Mouse (Mus musculus) heart, embryonic 13.5 days (tissue): ENCODE results near the gene Arhgap23. TPM values are rescaled to one million over a fixed set of nuclear protein-coding genes. Genes with fewer than 3 reads are reported as not detected.

ENCODE experiments used
- ATAC-seq: fragments of 200-750 bp; cut with Nextera tagmentation; 2 replicates; pipeline ENCODE4 v1.8.0; 2017; ENCODE audit warnings: moderate TSS enrichment; ENCODE audit not compliant: insufficient number of reproducible peaks, low FRiP score, low TSS enrichment; ENCODE audit errors: extremely low read depth
- H3K27ac ChIP-seq: fragments of 300-500 bp; sonication (generic); replicated peaks from 2 replicates; pipeline ENCODE4 v1.5.1; 2015; ENCODE audit warnings: moderate library complexity, mild to moderate bottlenecking, inconsistent platforms
- H3K27me3 ChIP-seq: fragments of 300-500 bp; sonication (generic); replicated peaks from 2 replicates; pipeline ENCODE4 v1.6.1; 2015; ENCODE audit warnings: mild to moderate bottlenecking, inconsistent platforms
- H3K36me3 ChIP-seq: fragments of 300-500 bp; sonication (generic); 2 replicates; pipeline ENCODE4 v1.6.1; 2015; ENCODE audit warnings: mild to moderate bottlenecking, inconsistent platforms
- H3K4me1 ChIP-seq: fragments of 300-500 bp; sonication (generic); 2 replicates; pipeline ENCODE4 v1.6.1; 2015; ENCODE audit warnings: inconsistent platforms
- H3K4me2 ChIP-seq: fragments of 300-500 bp; sonication (generic); 2 replicates; pipeline ENCODE4 v1.6.1; 2015; ENCODE audit warnings: inconsistent platforms, mild to moderate bottlenecking, moderate library complexity
- H3K4me3 ChIP-seq: fragments of 300-500 bp; sonication (generic); 2 replicates; pipeline ENCODE4 v1.5.1; 2015; ENCODE audit warnings: moderate library complexity, mild to moderate bottlenecking, inconsistent platforms
- H3K9ac ChIP-seq: fragments of 300-500 bp; sonication (generic); 2 replicates; pipeline ENCODE4 v1.6.1; 2015; ENCODE audit warnings: inconsistent platforms, mild to moderate bottlenecking, moderate library complexity
- H3K9me3 ChIP-seq: fragments of 300-500 bp; sonication (generic); 2 replicates; pipeline ENCODE4 v1.6.1; 2016; ENCODE audit warnings: inconsistent platforms
- WGBS: fragments of 180-500 bp; shearing (Covaris S2); methylation state at CpG from one replicate; pipeline ENCODE4 v1.1.7; 2015; ENCODE audit warnings: mixed read lengths; 5-methylcytosine and 5-hydroxymethylcytosine counted together
- polyA plus RNA-seq: library from polyadenylated mRNA; unstranded; fragments of >200 nt; fragmentation: Nextera tagmentation; extraction: Ambion mirVana; gene quantifications from 2 replicates; pipeline ENCODE4 v1.2.1, GENCODE M21; 2015

Arhgap23 gene
- polyA plus RNA-seq, 1 experiment from 2014 or later = 6.9 TPM

DNA sequence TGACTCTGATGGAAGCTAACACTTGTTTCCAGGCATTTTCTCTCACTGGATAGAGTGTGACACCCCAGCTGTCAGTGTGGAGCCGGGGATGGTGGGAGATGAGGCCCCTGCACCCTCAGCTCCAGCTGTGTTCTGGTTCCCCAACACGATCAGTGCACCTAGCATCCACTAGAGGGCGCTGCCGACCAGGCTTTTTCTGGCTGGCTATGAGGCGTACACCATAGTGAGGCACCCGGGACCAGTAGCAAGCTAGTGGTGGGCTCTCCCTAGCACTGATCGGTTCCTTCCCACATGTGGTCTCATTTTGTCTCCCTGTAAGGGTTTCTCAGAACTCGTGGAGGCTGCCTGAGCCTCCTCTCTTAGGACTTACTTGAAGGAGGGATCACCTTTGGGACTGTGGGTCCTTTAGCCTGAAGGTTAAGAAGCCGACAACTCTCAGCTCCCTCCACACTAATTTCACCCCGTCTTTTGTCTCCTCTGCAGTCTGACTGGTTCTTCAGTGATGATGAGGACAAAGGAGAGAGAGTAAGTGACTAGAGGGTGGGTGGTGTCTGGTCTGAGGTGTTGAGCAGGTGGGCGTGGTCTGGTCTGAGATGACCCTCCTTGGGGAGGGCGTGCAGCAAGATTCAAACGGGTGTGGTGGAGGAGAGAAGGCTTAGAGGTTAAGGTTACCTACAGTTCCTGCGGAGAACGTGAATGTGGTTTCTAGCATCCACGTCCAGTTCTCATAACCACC lies 74.4 kb downstream of the Arhgap23 start:
- peaks cover 7% of the 10 kb centered on the region; the same call in 1 of the 2 replicates for H3K9me3 ChIP-seq
- H3K4me3 ChIP-seq = no peak overlapping the region
- no peak overlapping the region for H3K9ac ChIP-seq
- no peak overlapping the region for H3K4me2 ChIP-seq
- H3K36me3 ChIP-seq = peaks cover 98% of the 10 kb centered on the region
- H3K27ac ChIP-seq = no peak overlapping the region
- no peaks in the 10 kb centered on the region for H3K27me3 ChIP-seq
- 47% methylated on average over 16 of the region's 16 CpGs for WGBS
- H3K4me1 ChIP-seq = peaks cover 3% of the 10 kb centered on the region; the same call in 1 of the 2 replicates
- ATAC-seq = no peak; the same call in 1 of the 2 replicates

DNA sequence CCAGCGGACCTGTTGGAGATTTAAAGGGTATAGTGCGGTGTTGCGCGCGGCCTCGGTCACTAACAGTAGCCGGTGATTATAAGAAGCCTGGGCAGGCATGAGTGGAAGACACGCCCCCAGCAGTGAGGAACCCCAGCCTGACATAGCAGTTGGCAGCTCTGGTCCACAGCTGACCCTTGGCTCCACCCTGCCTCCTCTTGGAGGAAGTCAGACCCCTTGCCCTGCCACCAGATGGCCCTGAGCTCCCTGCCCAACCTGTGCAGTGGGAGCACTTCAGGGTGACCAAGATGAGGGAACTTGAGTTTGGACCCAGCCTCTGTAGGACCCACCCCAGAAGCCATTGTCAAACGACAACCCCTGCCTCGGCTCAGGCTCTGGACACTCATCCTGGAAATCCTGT lies 76.3 kb downstream of the Arhgap23 start:
- H3K9ac ChIP-seq = no peak overlapping the region
- ATAC-seq = no peak
- H3K9me3 ChIP-seq = peaks cover 7% of the 10 kb centered on the region; the same call in 1 of the 2 replicates
- no peak overlapping the region for H3K4me3 ChIP-seq
- H3K27ac ChIP-seq = no peak overlapping the region
- H3K36me3 ChIP-seq = peaks cover 98% of the 10 kb centered on the region
- H3K27me3 ChIP-seq = no peaks in the 10 kb centered on the region
- H3K4me2 ChIP-seq = no peak overlapping the region
- H3K4me1 ChIP-seq = no peaks in the 10 kb centered on the region
- whole genome bisulfite sequencing = 82% methylated on average over 10 of the region's 10 CpGs

GRCm38 (mm10) chr11:97492836-97493235 lies 77.5 kb downstream of the Arhgap23 start:
- Histone ChIP-seq H3K4me2 (no peak overlapping the region), H3K9ac (no peak overlapping the region), H3K4me1 (no peaks in the 10 kb centered on the region), H3K4me3 (no peak overlapping the region), H3K27me3 (peaks cover 9% of the 10 kb centered on the region), H3K36me3 (peaks cover 98% of the 10 kb centered on the region), H3K9me3 (peaks cover 7% of the 10 kb centered on the region; the same call in 1 of the 2 replicates), H3K27ac (no peak overlapping the region)
- WGBS = 82% methylated on average over 3 of the region's 3 CpGs
- no peak for ATAC-seq

GRCm38 (mm10) chr11:97497543-97497942 lies 82.2 kb downstream of the Arhgap23 start:
- H3K27ac ChIP-seq = no peak overlapping the region
- H3K4me3 ChIP-seq = no peak overlapping the region
- no peak for ATAC-seq
- WGBS = 89% methylated on average over 4 of the region's 4 CpGs
- H3K9me3 ChIP-seq = peaks cover 7% of the 10 kb centered on the region; the same call in 1 of the 2 replicates
- H3K9ac ChIP-seq = no peak overlapping the region
- peaks cover 47% of the 10 kb centered on the region for H3K27me3 ChIP-seq
- H3K4me2 ChIP-seq = no peak overlapping the region
- peaks cover 12% of the 10 kb centered on the region for H3K4me1 ChIP-seq
- peaks cover 97% of the 10 kb centered on the region for H3K36me3 ChIP-seq

DNA sequence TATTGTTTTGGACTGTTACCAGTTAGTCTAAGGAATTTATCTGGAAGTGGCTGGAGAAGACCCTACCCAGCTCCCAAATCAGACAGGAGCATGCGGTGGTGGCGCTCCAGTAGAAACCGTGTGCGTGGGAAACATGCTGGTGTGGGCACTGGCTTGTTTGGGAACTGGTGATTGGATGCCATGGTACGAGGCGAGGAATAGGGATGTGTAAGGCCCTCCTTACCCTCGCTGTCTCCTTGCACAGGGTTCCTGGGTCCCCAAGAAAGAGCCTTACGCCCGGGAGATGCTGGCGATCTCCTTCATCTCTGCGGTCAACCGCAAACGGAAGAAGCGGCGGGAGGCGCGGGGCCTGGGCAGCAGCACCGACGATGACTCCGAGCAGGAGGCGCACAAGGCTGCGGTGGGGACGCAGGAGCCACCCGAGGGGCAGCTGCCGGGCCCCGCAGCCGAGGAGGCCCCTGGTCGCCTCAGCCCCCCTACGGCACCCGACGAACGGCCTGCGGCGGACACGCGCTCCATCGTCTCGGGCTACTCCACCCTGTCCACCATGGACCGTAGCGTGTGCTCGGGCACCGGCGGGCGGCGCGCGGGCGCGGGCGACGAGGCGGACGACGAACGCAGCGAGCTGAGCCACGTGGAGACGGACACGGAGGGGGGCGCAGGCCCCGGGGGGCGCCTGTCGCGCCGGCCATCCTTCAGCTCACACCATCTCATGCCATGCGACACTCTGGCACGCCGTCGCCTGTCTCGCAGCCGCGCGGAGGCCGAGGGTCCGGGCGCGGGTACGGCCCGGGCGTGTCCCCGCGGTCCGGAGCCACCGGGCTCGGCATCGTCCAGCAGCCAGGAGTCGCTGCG lies 84.8 kb downstream of the Arhgap23 start, which contains the start of gene 4933428G20Rik:
Gene 4933428G20Rik, minus strand, starts transcription at position 476 of the 855 bp plus-strand sequence.
- 35% methylated on average over 74 of the region's 88 CpGs for WGBS
- H3K4me2 ChIP-seq = peak within 1 kb of the TSS; percentile 57
- peak within 1 kb of the TSS; percentile 6; the same call in 1 of the 2 replicates for H3K9ac ChIP-seq
- H3K4me1 ChIP-seq = peaks cover 12% of the 10 kb centered on the region
- peak within 1 kb of the TSS; percentile 29 for H3K4me3 ChIP-seq
- no peaks in the 10 kb centered on the region for H3K9me3 ChIP-seq
- peaks cover 75% of the 10 kb centered on the region for H3K36me3 ChIP-seq
- H3K27ac ChIP-seq = no peak within 1 kb of the TSS
- ATAC-seq = no peak
- peaks cover 47% of the 10 kb centered on the region for H3K27me3 ChIP-seq

- Histone ChIP-seq H3K27me3 (peaks cover 47% of the 10 kb centered on the region), H3K4me1 (peaks cover 12% of the 10 kb centered on the region), H3K27ac (no peak overlapping the region), H3K4me2 (peak overlapping the region; percentile 57), H3K36me3 (peaks cover 67% of the 10 kb centered on the region), H3K9ac (peak overlapping the region; percentile 6; the same call in 1 of the 2 replicates), H3K4me3 (peak overlapping the region; percentile 29), H3K9me3 (no peaks in the 10 kb centered on the region)
- WGBS = 40% methylated on average over 51 of the region's 51 CpGs
- peak; percentile 18; the same call in 1 of the 2 replicates for ATAC-seq
Observed at GRCm38 (mm10) chr11:97500720-97501448, 85.6 kb downstream of the Arhgap23 start.

DNA sequence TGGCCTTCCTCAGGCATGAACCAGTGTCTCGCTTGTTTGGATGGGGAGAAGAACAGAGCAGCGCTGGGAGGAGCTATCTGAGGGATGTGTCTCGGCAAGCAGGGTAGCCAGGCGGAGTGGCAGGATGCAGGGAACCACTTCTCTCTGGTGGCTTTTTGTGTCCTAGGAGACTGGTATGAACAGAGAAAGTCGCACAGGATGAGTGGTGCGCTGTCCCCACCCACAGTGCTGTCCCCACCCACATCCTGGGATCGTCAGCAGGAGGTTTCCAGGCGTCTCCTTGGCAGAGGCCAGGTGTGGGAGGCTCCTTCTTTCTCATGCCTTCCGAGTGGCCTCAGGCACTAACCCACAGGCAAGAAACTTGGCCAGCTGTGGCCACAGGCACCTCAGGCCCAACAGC lies 87.0 kb downstream of the Arhgap23 start:
- Histone ChIP-seq H3K9me3 (no peaks in the 10 kb centered on the region), H3K27ac (no peak overlapping the region), H3K4me3 (no peak overlapping the region), H3K36me3 (peaks cover 52% of the 10 kb centered on the region), H3K4me2 (no peak overlapping the region), H3K4me1 (peaks cover 15% of the 10 kb centered on the region), H3K9ac (no peak overlapping the region), H3K27me3 (peaks cover 42% of the 10 kb centered on the region)
- ATAC-seq = no peak
- WGBS = 46% methylated on average over 9 of the region's 9 CpGs

DNA sequence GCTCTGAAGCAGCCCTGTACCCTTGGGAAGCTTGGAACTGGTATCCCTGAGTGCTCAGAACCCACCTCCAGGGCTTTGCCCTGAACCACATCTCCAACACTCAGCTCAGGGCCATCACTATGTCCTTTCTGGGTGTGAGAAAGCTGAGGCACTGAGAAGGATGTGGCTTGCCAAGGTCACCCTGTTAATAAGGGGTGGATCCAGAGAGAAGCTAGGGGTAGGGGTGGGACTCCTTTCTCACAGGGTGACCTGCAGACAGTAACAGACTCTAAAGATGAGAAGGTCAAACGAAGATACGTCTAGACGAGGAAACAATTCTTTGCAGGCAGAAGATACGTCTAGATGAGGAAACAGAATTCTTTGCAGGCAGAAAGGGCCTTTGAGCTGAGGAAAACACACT lies 87.5 kb downstream of the Arhgap23 start:
- H3K27ac ChIP-seq = no peak overlapping the region
- WGBS = 66% methylated on average over 4 of the region's 4 CpGs

GRCm38 (mm10) chr11:97505784-97506183 lies 90.5 kb downstream of the Arhgap23 start:
- no peak overlapping the region for H3K4me2 ChIP-seq
- H3K27me3 ChIP-seq = peaks cover 30% of the 10 kb centered on the region
- H3K36me3 ChIP-seq = peaks cover 20% of the 10 kb centered on the region
- WGBS = 52% methylated on average over 4 of the region's 4 CpGs
- peaks cover 6% of the 10 kb centered on the region for H3K4me1 ChIP-seq
- no peak for ATAC-seq
- H3K9me3 ChIP-seq = no peaks in the 10 kb centered on the region
- no peak overlapping the region for H3K4me3 ChIP-seq
- no peak overlapping the region for H3K27ac ChIP-seq
- H3K9ac ChIP-seq = no peak overlapping the region

More for the DNA sequence above, 87.5 kb downstream of the Arhgap23 start:
- Histone ChIP-seq H3K4me1 (peaks cover 15% of the 10 kb centered on the region), H3K4me2 (no peak overlapping the region), H3K4me3 (no peak overlapping the region), H3K9ac (no peak overlapping the region), H3K27me3 (peaks cover 39% of the 10 kb centered on the region), H3K36me3 (peaks cover 48% of the 10 kb centered on the region), H3K9me3 (no peaks in the 10 kb centered on the region)
- no peak for ATAC-seq

DNA sequence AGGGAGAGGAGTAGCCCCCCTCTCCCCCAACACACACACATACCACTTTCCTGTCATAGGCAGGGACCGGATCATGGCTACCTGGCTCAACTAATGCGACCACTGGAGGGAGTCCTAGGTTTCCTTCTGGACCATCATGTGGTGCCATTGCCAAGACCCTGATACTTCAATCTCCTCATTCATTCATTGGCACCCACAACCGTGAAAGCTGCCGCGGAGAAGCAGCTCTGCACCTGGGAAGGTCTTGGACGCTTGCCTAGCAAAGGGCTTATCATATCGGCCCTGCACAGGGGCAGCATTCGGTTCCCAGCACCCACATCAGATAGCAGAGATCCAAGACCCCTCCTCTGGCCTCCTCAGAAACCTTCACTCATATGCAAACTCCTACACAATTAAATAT lies 91.0 kb downstream of the Arhgap23 start:
- Histone ChIP-seq H3K27me3 (peaks cover 28% of the 10 kb centered on the region), H3K4me3 (no peak overlapping the region), H3K4me1 (0 out of 2 replicates have a peak, but pooled peaks cover 5% of the 10 kb centered on the region), H3K36me3 (peaks cover 15% of the 10 kb centered on the region), H3K9me3 (no peaks in the 10 kb centered on the region), H3K9ac (no peak overlapping the region), H3K4me2 (no peak overlapping the region), H3K27ac (no peak overlapping the region)
- 35% methylated on average over 8 of the region's 8 CpGs for WGBS
- no peak for ATAC-seq

DNA sequence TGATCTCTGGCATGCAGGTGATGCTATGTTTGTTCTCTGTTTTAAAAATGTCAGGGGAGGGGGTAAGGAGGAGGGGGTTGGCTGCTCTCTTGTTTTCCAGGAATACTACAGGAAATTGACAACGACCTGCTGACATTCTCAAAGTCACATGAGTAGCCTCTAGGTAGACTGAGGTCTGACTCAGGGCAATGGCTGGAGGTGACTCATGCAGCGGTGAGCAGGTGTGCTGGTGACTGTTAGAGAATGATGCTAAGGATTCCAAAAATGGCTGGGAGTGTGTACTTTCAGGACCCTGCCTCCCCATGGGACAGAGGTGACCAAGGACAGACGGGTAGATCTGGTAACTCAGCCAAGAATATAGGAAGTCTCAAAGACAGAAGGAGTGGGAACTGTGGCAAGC lies 92.9 kb downstream of the Arhgap23 start:
- H3K27me3 ChIP-seq = peaks cover 28% of the 10 kb centered on the region
- H3K4me3 ChIP-seq = no peak overlapping the region
- no peaks in the 10 kb centered on the region for H3K9me3 ChIP-seq
- ATAC-seq = no peak
- peaks cover 9% of the 10 kb centered on the region; the same call in 1 of the 2 replicates for H3K4me1 ChIP-seq
- WGBS = 67% methylated on average over 3 of the region's 3 CpGs
- no peak overlapping the region for H3K4me2 ChIP-seq
- no peaks in the 10 kb centered on the region for H3K36me3 ChIP-seq
- H3K27ac ChIP-seq = no peak overlapping the region
- H3K9ac ChIP-seq = no peak overlapping the region
